Mouse (Mus musculus) heart, postnatal 0 days (tissue): ENCODE data around the gene Prdm16.

Source experiments
- CTCF ChIP-seq: IDR thresholded peaks from 2 replicates; pipeline ENCODE4 v1.5.1; 2016; ENCODE audit warnings: antibody characterized with exemption, control low read depth, low read depth
- EP300 ChIP-seq: IDR thresholded peaks from 2 replicates; pipeline ENCODE4 v1.6.1; 2016; ENCODE audit warnings: antibody characterized with exemption, low read depth

DNA sequence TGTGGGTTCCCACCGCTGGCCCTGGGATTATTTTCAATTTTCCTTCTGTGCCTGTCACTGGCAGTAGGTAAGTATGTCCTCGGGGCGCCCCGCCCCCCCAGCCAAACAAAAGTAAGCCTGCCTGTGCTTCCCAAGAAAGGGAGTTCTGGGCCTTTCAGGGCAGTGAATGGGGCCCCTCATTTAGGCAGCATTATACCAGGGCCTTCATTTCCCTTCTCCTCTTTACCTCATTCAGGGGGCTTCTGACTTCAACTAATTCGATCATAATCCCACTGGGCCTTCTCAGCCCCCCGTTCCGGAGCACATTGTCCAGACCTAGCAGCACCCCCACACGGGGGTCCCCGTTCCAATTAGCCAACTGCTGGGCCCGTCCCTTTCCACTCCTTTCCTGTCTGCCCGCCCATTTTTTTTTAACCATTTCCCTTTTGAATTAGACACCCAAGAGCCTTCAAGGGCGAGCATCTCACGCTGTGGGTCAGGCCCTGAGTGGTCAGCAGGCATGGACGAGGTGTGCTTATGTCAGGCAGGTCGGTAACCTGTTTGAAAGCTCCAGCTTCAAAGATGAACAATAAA lies 124.1 kb downstream of the Prdm16 start:
- TF ChIP-seq CTCF = no peak
- TF ChIP-seq EP300 = no peak
